Mouse (Mus musculus) T-cell, adult 66 days (primary cell): ENCODE results near the gene B230217C12Rik. TPM values are rescaled to one million over a fixed set of nuclear protein-coding genes. Genes with fewer than 3 reads are reported as not detected.

Experiments used
- total RNA-seq, 2 experiments: library from RNA; stranded (reverse); gene quantifications; 3 replicates in 1 of 2; 4 replicates in 1 of 2; pipeline ENCODE4 v1.2.4; 2023

Gene B230217C12Rik
- 1 to 10 TPM; 2.5 to 4.0 TPM for total RNA-seq

GRCm38 (mm10) chr11:97840539-97840954 lies at the start of gene B230217C12Rik:
TSS of gene B230217C12Rik (plus strand) at chr11:97840780.

DNA sequence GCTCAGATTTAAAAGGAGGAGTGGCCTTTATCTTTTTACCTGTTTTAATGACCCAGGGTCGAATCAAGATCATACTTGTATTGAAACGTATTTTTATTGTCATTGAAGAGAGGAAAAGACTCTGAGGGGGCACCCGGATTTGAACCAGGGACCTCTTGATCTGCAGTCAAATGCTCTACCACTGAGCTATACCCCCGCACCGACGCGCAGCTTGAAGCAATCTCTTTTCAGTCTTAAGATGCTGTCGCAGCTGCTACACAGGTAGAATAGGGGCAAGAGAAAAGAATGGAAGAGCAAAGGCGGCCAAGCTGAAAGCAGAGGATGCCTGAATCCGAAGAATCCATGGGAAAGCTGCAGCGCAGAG lies 41.8 kb upstream of the B230217C12Rik start, which contains the start of gene Lasp1:
Lasp1 (plus strand) TSS at position 219 of the 364 bp plus-strand sequence.

DNA sequence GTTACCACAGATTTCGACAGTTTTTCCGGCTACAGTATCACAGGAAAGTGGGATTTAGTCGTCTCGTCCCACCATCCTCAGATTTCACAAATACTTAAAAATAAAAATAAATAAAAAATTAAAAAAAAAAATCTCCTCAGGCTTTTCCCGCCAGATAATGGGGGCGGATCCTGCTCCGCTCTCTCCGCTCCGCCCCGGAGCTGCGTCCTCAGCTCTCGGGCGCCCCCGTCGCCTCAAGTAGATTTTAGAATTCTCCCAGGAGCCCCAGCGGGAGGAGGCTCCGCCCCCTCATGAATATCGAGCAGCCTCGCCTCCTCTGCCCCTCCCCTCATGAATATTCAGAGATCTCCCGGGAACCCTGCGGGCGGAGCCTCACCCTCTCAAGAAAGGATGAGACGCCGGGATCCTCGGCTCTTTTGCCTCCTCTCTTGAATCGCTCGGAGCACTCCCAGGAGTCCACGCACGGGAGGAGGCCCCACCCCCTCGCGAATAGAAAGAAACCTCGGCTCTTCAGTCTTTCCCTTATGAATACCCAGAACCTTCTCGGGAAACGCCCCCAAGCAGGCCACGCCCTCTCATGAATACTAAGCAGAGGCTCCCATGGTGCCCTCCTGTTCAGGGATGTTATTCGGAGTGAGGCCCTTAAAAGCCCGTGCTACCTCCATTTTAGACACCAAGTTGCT lies 43.5 kb downstream of the B230217C12Rik start, which contains the start of gene Fbxo47:
Fbxo47 (minus strand) TSS at position 237 of the 683 bp plus-strand sequence.

Other genes with a start within 250 kb of the B230217C12Rik start
- 1 to 10 TPM; 8.7 to 9.5 TPM for gene Epop, start 211.1 kb upstream of the B230217C12Rik start, total RNA-seq
- 100 to 1,000 TPM; 243 to 244 TPM for gene Mllt6, start 177.4 kb upstream of the B230217C12Rik start, total RNA-seq
- 10 to 100 TPM; 34.4 to 39.0 TPM for gene Cisd3, start 155.0 kb upstream of the B230217C12Rik start, total RNA-seq
- 1 to 10 TPM; 4.0 to 5.1 TPM for gene Pcgf2, start 140.3 kb upstream of the B230217C12Rik start, total RNA-seq
- 100 to 1,000 TPM; 137 to 140 TPM for gene Psmb3, start 137.4 kb upstream of the B230217C12Rik start, total RNA-seq
- 10 to 100 TPM; 65.7 to 67.5 TPM for gene Pip4k2b, start 96.1 kb upstream of the B230217C12Rik start, total RNA-seq
- 10 to 100 TPM; 42.1 to 43.6 TPM for gene Cwc25, start 74.2 kb upstream of the B230217C12Rik start, total RNA-seq
- 1 to 10 TPM in 1 of 2 experiments, not detected in 1; 2.7 TPM for gene 1700001P01Rik, start 64.9 kb upstream of the B230217C12Rik start, total RNA-seq
- 1,000 to 10,000 TPM; 2,425 to 2,559 TPM for gene Rpl23, start 58.3 kb upstream of the B230217C12Rik start, total RNA-seq
- gene Lasp1, start 41.8 kb upstream of the B230217C12Rik start, total RNA-seq = 100 to 1,000 TPM; 155 to 156 TPM
- gene Fbxo47, start 43.4 kb downstream of the B230217C12Rik start, total RNA-seq = under 1 TPM; 0.44 to 0.86 TPM
- gene Plxdc1, start 145.7 kb downstream of the B230217C12Rik start, total RNA-seq = 1 to 10 TPM; 1.6 to 2.8 TPM
- gene Arl5c, start 155.4 kb downstream of the B230217C12Rik start, total RNA-seq = 10 to 100 TPM; 73.4 to 75.4 TPM
- 10 to 100 TPM; 26.4 to 32.3 TPM for gene Cacnb1, start 182.3 kb downstream of the B230217C12Rik start, total RNA-seq
- gene Rpl19, start 185.9 kb downstream of the B230217C12Rik start, total RNA-seq = 1,000 to 10,000 TPM; 2,560 to 2,813 TPM
- gene Stac2, start 212.7 kb downstream of the B230217C12Rik start, total RNA-seq = under 1 TPM; 0.52 to 0.71 TPM